Mouse (Mus musculus) MEL (cell line): ENCODE measurements around the gene Ap3b1.

ENCODE experiments used
- CTCF ChIP-seq, 3 experiments: IDR thresholded peaks in 2 of 3; conservative IDR thresholded peaks in 1 of 3; 2 replicates each; pipeline ENCODE4 v1.5.1; 2011 to 2012; ENCODE audit warnings: low read length in 3 of 3, low read depth in 2 of 3, mild to moderate bottlenecking in 2 of 3, improper control_type of control experiment in 1 of 3, inconsistent platforms in 1 of 3, mixed read lengths in 1 of 3, moderate library complexity in 1 of 3; ENCODE audit not compliant: control insufficient read depth in 1 of 3, insufficient read depth in 1 of 3, poor library complexity in 1 of 3, severe bottlenecking in 1 of 3
- EP300 ChIP-seq, 2 experiments: IDR thresholded peaks; 2 replicates each; pipeline ENCODE4 v1.6.1; 2011; ENCODE audit warnings: improper control_type of control experiment in 2 of 2, low read length in 2 of 2, low read depth in 1 of 2, mild to moderate bottlenecking in 1 of 2
- GABPA ChIP-seq: IDR thresholded peaks from 2 replicates; pipeline ENCODE4 v1.6.1; 2012; ENCODE audit warnings: low read depth, mild to moderate bottlenecking, inconsistent platforms, low read length, improper control_type of control experiment, moderate library complexity
- GATA1 ChIP-seq: IDR thresholded peaks from 2 replicates; pipeline ENCODE4 v1.6.1; 2011; ENCODE audit warnings: low read depth, low read length, improper control_type of control experiment
- HCFC1 ChIP-seq: IDR thresholded peaks from 2 replicates; pipeline ENCODE4 v1.6.1; 2012; ENCODE audit warnings: low read depth, mild to moderate bottlenecking, inconsistent platforms, low read length, improper control_type of control experiment, moderate library complexity
- KAT2A ChIP-seq: conservative IDR thresholded peaks from 2 replicates; pipeline ENCODE4 v1.6.1; 2012; ENCODE audit warnings: low read depth, low read length, improper control_type of control experiment, inconsistent platforms
- MAX ChIP-seq: IDR thresholded peaks from 2 replicates; pipeline ENCODE4 v1.6.1; 2011; ENCODE audit warnings: low read length, improper control_type of control experiment
- MEF2A ChIP-seq: IDR thresholded peaks from 2 replicates; pipeline ENCODE4 v1.6.1; 2014; ENCODE audit warnings: low read depth, mild to moderate bottlenecking, inconsistent platforms, low read length, improper control_type of control experiment; ENCODE audit not compliant: poor library complexity, insufficient replicate concordance, severe bottlenecking; ENCODE audit errors: extremely low read depth
- MXI1 ChIP-seq: IDR thresholded peaks from 2 replicates; pipeline ENCODE4 v1.6.1; 2011; ENCODE audit warnings: mild to moderate bottlenecking, low read depth, low read length, improper control_type of control experiment
- NELFE ChIP-seq: IDR thresholded peaks from 2 replicates; pipeline ENCODE4 v1.6.1; 2011; ENCODE audit warnings: low read depth, low read length, improper control_type of control experiment
- POLR2A ChIP-seq, 2 experiments: IDR thresholded peaks; 2 replicates each; pipeline ENCODE4 v1.6.1; 2011 to 2012; ENCODE audit warnings: low read length in 2 of 2, mild to moderate bottlenecking in 2 of 2, control low read depth in 1 of 2, improper control_type of control experiment in 1 of 2, low read depth in 1 of 2, moderate library complexity in 1 of 2; ENCODE audit not compliant: control insufficient read depth in 1 of 2, insufficient read depth in 1 of 2, poor library complexity in 1 of 2
- POLR2AphosphoS5 ChIP-seq: IDR thresholded peaks from 2 replicates; pipeline ENCODE4 v1.6.1; 2012; ENCODE audit warnings: low read depth, borderline replicate concordance, mild to moderate bottlenecking, inconsistent platforms, low read length, moderate library complexity, mixed read lengths
- TCF12 ChIP-seq: IDR thresholded peaks from 2 replicates; pipeline ENCODE4 v1.6.1; 2014; ENCODE audit warnings: low read depth, mild to moderate bottlenecking, inconsistent platforms, low read length, improper control_type of control experiment, moderate library complexity
- ZNF384 ChIP-seq: IDR thresholded peaks from 2 replicates; pipeline ENCODE4 v1.6.1; 2012; ENCODE audit warnings: low read depth, mild to moderate bottlenecking, inconsistent platforms, low read length, improper control_type of control experiment

DNA sequence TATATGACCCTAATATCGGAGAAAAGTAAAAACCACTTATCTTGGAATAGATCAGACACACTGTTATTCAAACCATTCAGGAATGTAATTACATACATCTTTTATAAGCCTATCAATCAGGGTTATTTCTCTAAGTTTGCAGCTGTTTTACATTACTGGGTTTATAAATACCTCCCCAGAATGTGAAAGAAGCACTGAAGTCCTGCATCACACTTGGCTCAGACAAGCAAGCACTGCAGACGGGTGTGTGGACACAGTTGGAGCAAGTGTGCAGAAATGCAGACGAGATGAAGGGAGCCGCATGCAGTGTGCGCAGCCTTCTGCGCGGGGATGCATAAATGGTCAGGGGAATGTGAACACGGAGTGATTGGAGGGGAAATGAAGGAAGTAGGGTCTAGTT lies 149.6 kb downstream of the Ap3b1 start:
- TF ChIP-seq GABPA = no peak
- no peak for TF ChIP-seq CTCF (IDR thresholded peaks at IDR 0.05 in 2 of 3, conservative IDR thresholded peaks at IDR 0.05 in 1 of 3; ENCODE audit: control insufficient read depth in 1 of 3, insufficient read depth in 1 of 3, low read depth in 2 of 3, low read length in 3 of 3, poor library complexity in 1 of 3, severe bottlenecking in 1 of 3)
- TF ChIP-seq POLR2AphosphoS5 = no peak
- TF ChIP-seq EP300 (IDR thresholded peaks at IDR 0.05; ENCODE audit: low read depth in 1 of 2, low read length in 2 of 2) = no peak
- TF ChIP-seq KAT2A = no peak
- TF ChIP-seq POLR2A (IDR thresholded peaks at IDR 0.05; ENCODE audit: control insufficient read depth in 1 of 2, insufficient read depth in 1 of 2, low read depth in 1 of 2, low read length in 2 of 2, poor library complexity in 1 of 2) = no peak
- TF ChIP-seq MAX = no peak
- no peak for TF ChIP-seq NELFE
- TF ChIP-seq ZNF384 = no peak
- no peak for TF ChIP-seq HCFC1
- no peak for TF ChIP-seq MXI1
- no peak for TF ChIP-seq GATA1
- TF ChIP-seq TCF12 = no peak
- TF ChIP-seq MEF2A = no peak
